Comparison of ENCODE assay signal across 17 mouse cellular contexts in the genomic region with DNA sequence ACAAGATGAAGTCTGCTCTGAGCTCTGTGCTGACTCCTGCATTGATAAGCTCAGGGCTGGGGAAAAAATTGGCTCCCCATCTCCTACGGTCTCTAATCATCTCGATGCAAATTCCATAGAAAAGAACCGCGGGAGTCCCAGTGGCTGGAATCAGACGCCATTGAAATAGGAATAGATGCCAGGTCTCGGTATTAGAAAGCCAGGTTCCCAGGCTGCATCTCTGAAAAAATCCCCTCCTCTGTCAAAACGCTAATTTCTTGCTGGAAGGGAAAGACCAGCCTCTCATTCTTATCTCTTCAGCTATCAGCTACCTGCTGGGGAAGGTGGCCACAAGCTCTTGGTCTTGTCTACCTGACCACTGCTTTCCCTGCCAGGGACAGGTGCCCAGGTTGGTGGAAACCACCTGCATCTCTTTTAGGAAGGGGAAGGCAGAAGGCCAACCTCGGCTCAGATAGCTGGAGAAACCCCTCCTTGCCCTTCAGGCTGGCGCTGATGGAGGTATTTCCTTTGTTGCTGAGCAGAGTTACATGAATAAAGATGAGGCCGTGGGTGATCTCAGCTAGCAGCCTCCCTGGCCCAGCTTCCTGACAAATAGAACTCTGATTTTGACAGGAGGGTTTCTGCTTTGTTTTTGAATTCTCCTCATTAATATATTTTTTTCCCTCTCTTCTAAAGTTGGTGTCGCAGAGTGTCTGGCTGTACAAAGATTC.
DNase-seq lines count a peak whose midpoint lies in the region; ATAC-seq lines count a peak whose summit lies in the region.
"Had no signal": no experiment of that assay in that cellular context is flagged by ENCODE, and none has a peak within 500 bp of the region (broad histone marks: within the 10 kb centered on the region; RNA-seq: fewer than 3 reads in every experiment).

No protein-coding gene starts in this region.

- H3K4me2 ChIP-seq in forebrain, embryonic 13.5 days, result peak overlapping the region; percentile 26
- no peak overlapping the region for H3K4me2 ChIP-seq in hindbrain, embryonic 14.5 days (replicated peaks)
- H3K4me2 ChIP-seq in midbrain, embryonic 15.5 days, result no peak overlapping the region
- no peak overlapping the region for H3K4me2 ChIP-seq in neural tube, embryonic 15.5 days
- H3K4me2 ChIP-seq: limb, embryonic 12.5 days; neural tube, embryonic 12.5 days had no signal

- no peak overlapping the region for H3K4me3 ChIP-seq in forebrain, embryonic 13.5 days
- no peak overlapping the region for H3K4me3 ChIP-seq in hindbrain, embryonic 14.5 days (replicated peaks; ENCODE audit: low read length)
- no peak overlapping the region for H3K4me3 ChIP-seq in midbrain, embryonic 15.5 days
- H3K4me3 ChIP-seq in neural tube, embryonic 15.5 days (replicated peaks), result no peak overlapping the region
- H3K4me3 ChIP-seq: erythroblast, embryonic 14.5 days; left cerebral cortex, adult 2 months; limb, embryonic 12.5 days; neural tube, embryonic 12.5 days had no signal

- ATAC-seq in forebrain, embryonic 13.5 days, result no peak
- ATAC-seq in hindbrain, embryonic 14.5 days (ENCODE audit: low FRiP score), result no peak
- ATAC-seq in midbrain, embryonic 15.5 days (replicated peaks), result no peak
- no peak for ATAC-seq in neural tube, embryonic 15.5 days (ENCODE audit: low FRiP score)

- H3K9me3 ChIP-seq in forebrain, embryonic 13.5 days (replicated peaks), result 0 out of 2 replicates have a peak, but pooled peaks cover 4% of the 10 kb centered on the region
- no peaks in the 10 kb centered on the region for H3K9me3 ChIP-seq in hindbrain, embryonic 14.5 days (ENCODE audit: control insufficient read depth, low read length)
- no peaks in the 10 kb centered on the region for H3K9me3 ChIP-seq in midbrain, embryonic 15.5 days
- no peaks in the 10 kb centered on the region for H3K9me3 ChIP-seq in neural tube, embryonic 15.5 days (replicated peaks)
- H3K9me3 ChIP-seq: limb, embryonic 12.5 days; neural tube, embryonic 12.5 days had no signal

- WGBS in forebrain, embryonic 13.5 days, result 7% methylated on average over 11 of the region's 11 CpGs
- WGBS in hindbrain, embryonic 14.5 days, result 13% methylated on average over 11 of the region's 11 CpGs
- WGBS in midbrain, embryonic 15.5 days, result 11% methylated on average over 11 of the region's 11 CpGs
- WGBS in neural tube, embryonic 15.5 days, result 35% methylated on average over 11 of the region's 11 CpGs

- no peaks in the 10 kb centered on the region for H3K27me3 ChIP-seq in forebrain, embryonic 13.5 days
- H3K27me3 ChIP-seq in hindbrain, embryonic 14.5 days (ENCODE audit: control insufficient read depth, insufficient read depth, low read length), result no peaks in the 10 kb centered on the region
- H3K27me3 ChIP-seq in midbrain, embryonic 15.5 days (replicated peaks), result no peaks in the 10 kb centered on the region
- H3K27me3 ChIP-seq in neural tube, embryonic 15.5 days (replicated peaks), result no peaks in the 10 kb centered on the region
- H3K27me3 ChIP-seq: limb, embryonic 12.5 days; neural tube, embryonic 12.5 days had no signal

- peak overlapping the region; percentile 73 for H3K27ac ChIP-seq in forebrain, embryonic 13.5 days
- peak overlapping the region; percentile 52 for H3K27ac ChIP-seq in hindbrain, embryonic 14.5 days
- peak overlapping the region; percentile 60 for H3K27ac ChIP-seq in midbrain, embryonic 15.5 days
- no peak overlapping the region for H3K27ac ChIP-seq in neural tube, embryonic 15.5 days (replicated peaks)
- H3K27ac ChIP-seq: left cerebral cortex, adult 2 months; limb, embryonic 12.5 days; liver, embryonic 14.5 days; neural tube, embryonic 12.5 days had no signal

- peak; percentile 38 to 42 for DNase-seq in cerebellum, postnatal 14 days
- no peak for DNase-seq in cerebellum, adult 18-20 months
- DNase-seq in hindbrain, embryonic 14.5 days (ENCODE audit: low spot score), result no peak
- DNase-seq in spleen, postnatal 36 days (ENCODE audit: low spot score in 2 of 2), result no peak
- no peak for DNase-seq in lung, postnatal 36 days
- DNase-seq: kidney, adult 18-20 months; kidney, postnatal 25 days; lung, postnatal 14 days; thymus, postnatal 14 days had no signal

- peaks cover 18% of the 10 kb centered on the region for H3K4me1 ChIP-seq in forebrain, embryonic 13.5 days
- H3K4me1 ChIP-seq in hindbrain, embryonic 14.5 days (replicated peaks; ENCODE audit: control insufficient read depth, insufficient read depth, low read length), result no peaks in the 10 kb centered on the region
- H3K4me1 ChIP-seq in midbrain, embryonic 15.5 days, result peaks cover 11% of the 10 kb centered on the region
- H3K4me1 ChIP-seq in neural tube, embryonic 15.5 days, result no peaks in the 10 kb centered on the region
- H3K4me1 ChIP-seq: limb, embryonic 12.5 days; neural tube, embryonic 12.5 days had no signal

- no peaks in the 10 kb centered on the region for H3K36me3 ChIP-seq in forebrain, embryonic 13.5 days (ENCODE audit: poor library complexity, severe bottlenecking)
- no peaks in the 10 kb centered on the region for H3K36me3 ChIP-seq in hindbrain, embryonic 14.5 days (replicated peaks; ENCODE audit: control insufficient read depth, insufficient read depth)
- no peaks in the 10 kb centered on the region for H3K36me3 ChIP-seq in midbrain, embryonic 15.5 days (replicated peaks)
- H3K36me3 ChIP-seq in neural tube, embryonic 15.5 days, result no peaks in the 10 kb centered on the region
- H3K36me3 ChIP-seq: limb, embryonic 12.5 days; neural tube, embryonic 12.5 days had no signal

- H3K9ac ChIP-seq in forebrain, embryonic 13.5 days, result no peak overlapping the region
- no peak overlapping the region for H3K9ac ChIP-seq in hindbrain, embryonic 14.5 days
- H3K9ac ChIP-seq in midbrain, embryonic 15.5 days, result no peak overlapping the region
- H3K9ac ChIP-seq in neural tube, embryonic 15.5 days (replicated peaks), result no peak overlapping the region
- H3K9ac ChIP-seq: limb, embryonic 12.5 days; liver, embryonic 14.5 days; neural tube, embryonic 12.5 days had no signal

Comparison
In these comparisons a context has a peak if more than half of its experiments do, and no peak if none do; other contexts are left out.
1. DNase-seq: peak in cerebellum, postnatal 14 days (2 of 2); none in cerebellum, adult 18-20 months (0 of 2), hindbrain, embryonic 14.5 days (single experiment), spleen, postnatal 36 days (0 of 2) and lung, postnatal 36 days (single experiment).